Mouse (Mus musculus): ENCODE measurements around the gene Arhgef19. TPM values are rescaled to one million over a fixed set of nuclear protein-coding genes. Genes with fewer than 3 reads are reported as not detected.

The Arhgef19 gene
- polyA plus RNA-seq, 1 experiment from 2014 or later, result 1.7 TPM

GRCm38 (mm10) chr4:141254234-141254633 lies 14.9 kb downstream of the Arhgef19 start:
- Histone ChIP-seq H3K4me3 (ENCODE audit: low read length) (no peak overlapping the region), H3K36me3 (ENCODE audit: control insufficient read depth, insufficient read depth, low read length) (no peaks in the 10 kb centered on the region), H3K9ac (ENCODE audit: low read depth, low read length) (no peak overlapping the region), H3K9me3 (ENCODE audit: control insufficient read depth, low read length) (no peaks in the 10 kb centered on the region), H3K27me3 (replicated peaks; ENCODE audit: control insufficient read depth, insufficient read depth, low read length) (peaks cover 4% of the 10 kb centered on the region), H3K4me2 (ENCODE audit: low read length) (no peak overlapping the region), H3K4me1 (ENCODE audit: control insufficient read depth, insufficient read depth, low read depth, low read length) (no peaks in the 10 kb centered on the region), H3K27ac (ENCODE audit: low read depth, low read length) (no peak overlapping the region)
- 0 out of 2 replicates have a peak, but pooled peaks have one; percentile 48 for ATAC-seq
- 60% methylated on average over 16 of the region's 16 CpGs for WGBS

- Histone ChIP-seq H3K9me3 (ENCODE audit: control insufficient read depth, low read length) (no peaks in the 10 kb centered on the region), H3K36me3 (ENCODE audit: control insufficient read depth, insufficient read depth, low read length) (no peaks in the 10 kb centered on the region), H3K4me2 (ENCODE audit: low read length) (no peak overlapping the region), H3K4me1 (ENCODE audit: control insufficient read depth, insufficient read depth, low read depth, low read length) (no peaks in the 10 kb centered on the region), H3K27ac (ENCODE audit: low read depth, low read length) (no peak overlapping the region), H3K27me3 (replicated peaks; ENCODE audit: control insufficient read depth, insufficient read depth, low read length) (no peaks in the 10 kb centered on the region), H3K4me3 (ENCODE audit: low read length) (no peak overlapping the region), H3K9ac (ENCODE audit: low read depth, low read length) (no peak overlapping the region)
- no peak for ATAC-seq
- 70% methylated on average over 5 of the region's 5 CpGs for WGBS
Observed at GRCm38 (mm10) chr4:141257440-141257839, 18.1 kb downstream of the Arhgef19 start.

GRCm38 (mm10) chr4:141259413-141259812 lies 20.1 kb downstream of the Arhgef19 start:
- H3K4me2 ChIP-seq (ENCODE audit: low read length), result no peak overlapping the region
- 86% methylated on average over 12 of the region's 12 CpGs for WGBS
- no peak overlapping the region for H3K27ac ChIP-seq (ENCODE audit: low read depth, low read length)
- no peak overlapping the region for H3K9ac ChIP-seq (ENCODE audit: low read depth, low read length)
- no peaks in the 10 kb centered on the region for H3K4me1 ChIP-seq (ENCODE audit: control insufficient read depth, insufficient read depth, low read depth, low read length)
- no peaks in the 10 kb centered on the region for H3K36me3 ChIP-seq (ENCODE audit: control insufficient read depth, insufficient read depth, low read length)
- H3K27me3 ChIP-seq (replicated peaks; ENCODE audit: control insufficient read depth, insufficient read depth, low read length), result no peaks in the 10 kb centered on the region
- H3K4me3 ChIP-seq (ENCODE audit: low read length), result no peak overlapping the region
- ATAC-seq, result no peak
- H3K9me3 ChIP-seq (ENCODE audit: control insufficient read depth, low read length), result no peaks in the 10 kb centered on the region

GRCm38 (mm10) chr4:141260007-141260723 lies 20.9 kb downstream of the Arhgef19 start:
- no peak overlapping the region for H3K9ac ChIP-seq (ENCODE audit: low read depth, low read length)
- peak overlapping the region; percentile 24; the same call in 1 of the 2 replicates for H3K4me2 ChIP-seq (ENCODE audit: low read length)
- no peaks in the 10 kb centered on the region for H3K27me3 ChIP-seq (replicated peaks; ENCODE audit: control insufficient read depth, insufficient read depth, low read length)
- no peak for ATAC-seq
- no peaks in the 10 kb centered on the region for H3K4me1 ChIP-seq (ENCODE audit: control insufficient read depth, insufficient read depth, low read depth, low read length)
- 51% methylated on average over 16 of the region's 16 CpGs for WGBS
- H3K36me3 ChIP-seq (ENCODE audit: control insufficient read depth, insufficient read depth, low read length), result no peaks in the 10 kb centered on the region
- no peak overlapping the region for H3K27ac ChIP-seq (ENCODE audit: low read depth, low read length)
- no peaks in the 10 kb centered on the region for H3K9me3 ChIP-seq (ENCODE audit: control insufficient read depth, low read length)
- no peak overlapping the region for H3K4me3 ChIP-seq (ENCODE audit: low read length)

GRCm38 (mm10) chr4:141262906-141263637 lies 23.8 kb downstream of the Arhgef19 start:
- H3K4me1 ChIP-seq (ENCODE audit: control insufficient read depth, insufficient read depth, low read depth, low read length), result no peaks in the 10 kb centered on the region
- ATAC-seq, result no peak
- H3K4me2 ChIP-seq (ENCODE audit: low read length), result no peak overlapping the region
- H3K4me3 ChIP-seq (ENCODE audit: low read length), result no peak overlapping the region
- H3K27ac ChIP-seq (ENCODE audit: low read depth, low read length), result no peak overlapping the region
- H3K9ac ChIP-seq (ENCODE audit: low read depth, low read length), result no peak overlapping the region
- H3K9me3 ChIP-seq (ENCODE audit: control insufficient read depth, low read length), result no peaks in the 10 kb centered on the region
- H3K27me3 ChIP-seq (replicated peaks; ENCODE audit: control insufficient read depth, insufficient read depth, low read length), result no peaks in the 10 kb centered on the region
- H3K36me3 ChIP-seq (ENCODE audit: control insufficient read depth, insufficient read depth, low read length), result no peaks in the 10 kb centered on the region
- WGBS, result 77% methylated on average over 10 of the region's 10 CpGs

- H3K9me3 ChIP-seq (ENCODE audit: control insufficient read depth, low read length), result no peaks in the 10 kb centered on the region
- no peak overlapping the region for H3K4me3 ChIP-seq (ENCODE audit: low read length)
- H3K36me3 ChIP-seq (ENCODE audit: control insufficient read depth, insufficient read depth, low read length), result no peaks in the 10 kb centered on the region
- no peak overlapping the region for H3K9ac ChIP-seq (ENCODE audit: low read depth, low read length)
- WGBS, result 86% methylated on average over 3 of the region's 3 CpGs
- H3K27me3 ChIP-seq (replicated peaks; ENCODE audit: control insufficient read depth, insufficient read depth, low read length), result no peaks in the 10 kb centered on the region
- H3K4me2 ChIP-seq (ENCODE audit: low read length), result no peak overlapping the region
- no peaks in the 10 kb centered on the region for H3K4me1 ChIP-seq (ENCODE audit: control insufficient read depth, insufficient read depth, low read depth, low read length)
- no peak overlapping the region for H3K27ac ChIP-seq (ENCODE audit: low read depth, low read length)
- ATAC-seq, result no peak
Observed at GRCm38 (mm10) chr4:141265979-141266637, 26.8 kb downstream of the Arhgef19 start.

- Histone ChIP-seq H3K9me3 (ENCODE audit: control insufficient read depth, low read length) (no peaks in the 10 kb centered on the region), H3K4me3 (ENCODE audit: low read length) (no peak overlapping the region), H3K27me3 (replicated peaks; ENCODE audit: control insufficient read depth, insufficient read depth, low read length) (no peaks in the 10 kb centered on the region), H3K4me2 (ENCODE audit: low read length) (no peak overlapping the region), H3K27ac (ENCODE audit: low read depth, low read length) (no peak overlapping the region), H3K4me1 (ENCODE audit: control insufficient read depth, insufficient read depth, low read depth, low read length) (no peaks in the 10 kb centered on the region), H3K36me3 (ENCODE audit: control insufficient read depth, insufficient read depth, low read length) (no peaks in the 10 kb centered on the region), H3K9ac (ENCODE audit: low read depth, low read length) (no peak overlapping the region)
- 86% methylated on average over 3 of the region's 3 CpGs for WGBS
- no peak for ATAC-seq
Observed at GRCm38 (mm10) chr4:141267250-141267649, 28.0 kb downstream of the Arhgef19 start.

GRCm38 (mm10) chr4:141267837-141268236 lies 28.5 kb downstream of the Arhgef19 start:
- Histone ChIP-seq H3K9me3 (ENCODE audit: control insufficient read depth, low read length) (no peaks in the 10 kb centered on the region), H3K4me3 (ENCODE audit: low read length) (no peak overlapping the region), H3K9ac (ENCODE audit: low read depth, low read length) (no peak overlapping the region), H3K27me3 (replicated peaks; ENCODE audit: control insufficient read depth, insufficient read depth, low read length) (no peaks in the 10 kb centered on the region), H3K27ac (ENCODE audit: low read depth, low read length) (no peak overlapping the region), H3K36me3 (ENCODE audit: control insufficient read depth, insufficient read depth, low read length) (no peaks in the 10 kb centered on the region), H3K4me2 (ENCODE audit: low read length) (no peak overlapping the region), H3K4me1 (ENCODE audit: control insufficient read depth, insufficient read depth, low read depth, low read length) (no peaks in the 10 kb centered on the region)
- no peak for ATAC-seq
- WGBS, result 39% methylated on average over 9 of the region's 9 CpGs

GRCm38 (mm10) chr4:141268350-141268749 lies 29.1 kb downstream of the Arhgef19 start:
- H3K4me3 ChIP-seq (ENCODE audit: low read length), result no peak overlapping the region
- H3K27me3 ChIP-seq (replicated peaks; ENCODE audit: control insufficient read depth, insufficient read depth, low read length), result no peaks in the 10 kb centered on the region
- no peaks in the 10 kb centered on the region for H3K9me3 ChIP-seq (ENCODE audit: control insufficient read depth, low read length)
- ATAC-seq, result no peak
- H3K36me3 ChIP-seq (ENCODE audit: control insufficient read depth, insufficient read depth, low read length), result no peaks in the 10 kb centered on the region
- H3K9ac ChIP-seq (ENCODE audit: low read depth, low read length), result no peak overlapping the region
- H3K27ac ChIP-seq (ENCODE audit: low read depth, low read length), result no peak overlapping the region
- WGBS, result 88% methylated on average over 4 of the region's 4 CpGs
- H3K4me2 ChIP-seq (ENCODE audit: low read length), result no peak overlapping the region
- no peaks in the 10 kb centered on the region; the same call in none of the 2 replicates for H3K4me1 ChIP-seq (ENCODE audit: control insufficient read depth, insufficient read depth, low read depth, low read length)

Data from hindbrain, embryonic 16.5 days (tissue).